Mouse (Mus musculus): Measurements from ENCODE around the gene Gm17689. TPM values are rescaled to one million over a fixed set of nuclear protein-coding genes. Genes with fewer than 3 reads are reported as not detected.

Gm17689 gene
- polyA plus RNA-seq (2016; fragmentation: Nextera tagmentation; extraction: Ambion mirVana) = not detected in 2 replicates

GRCm38 (mm10) chr9:36582535-36582934, at the start of gene Gm17689:
TSS of gene Gm17689 (minus strand) at chr9:36582635.
- Histone ChIP-seq H3K4me1 (no peaks in the 10 kb centered on the region), H3K27ac (no peak within 1 kb of the TSS), H3K9me3 (replicated peaks) (no peaks in the 10 kb centered on the region; the same call in 1 of the 2 replicates), H3K27me3 (replicated peaks) (no peaks in the 10 kb centered on the region), H3K36me3 (no peaks in the 10 kb centered on the region), H3K4me2 (no peak within 1 kb of the TSS), H3K4me3 (no peak within 1 kb of the TSS), H3K9ac (no peak within 1 kb of the TSS)
- ATAC-seq = no peak
- 33% methylated on average over 1 of the region's 1 CpGs for WGBS (ENCODE audit: insufficient replicate concordance)

- H3K27ac ChIP-seq = no peak within 1 kb of the TSS
- H3K27me3 ChIP-seq (replicated peaks) = no peaks in the 10 kb centered on the region
- no peak within 1 kb of the TSS for H3K9ac ChIP-seq
- H3K9me3 ChIP-seq (replicated peaks) = 0 out of 2 replicates have a peak, but pooled peaks cover 3% of the 10 kb centered on the region
- H3K4me1 ChIP-seq = no peaks in the 10 kb centered on the region
- 65% methylated on average over 2 of the region's 2 CpGs for WGBS (ENCODE audit: insufficient replicate concordance)
- no peak for ATAC-seq
- no peak within 1 kb of the TSS for H3K4me3 ChIP-seq
- H3K36me3 ChIP-seq = no peaks in the 10 kb centered on the region
- no peak within 1 kb of the TSS for H3K4me2 ChIP-seq
Measured at GRCm38 (mm10) chr9:36541863-36542262, 40.6 kb downstream of the Gm17689 start, which contains the start of gene Gm5615. TSS of gene Gm5615 (minus strand) at chr9:36541963.

Other genes with a start within 250 kb of the Gm17689 start
- gene Gm7257, start 150.8 kb downstream of the Gm17689 start, polyA plus RNA-seq (2016; fragmentation: Nextera tagmentation; extraction: Ambion mirVana) = not detected in 2 replicates
- gene Gm9513, start 107.0 kb downstream of the Gm17689 start, polyA plus RNA-seq (2016; fragmentation: Nextera tagmentation; extraction: Ambion mirVana) = not detected in 2 replicates
- gene Gm5615, start 40.7 kb downstream of the Gm17689 start, polyA plus RNA-seq (2016; fragmentation: Nextera tagmentation; extraction: Ambion mirVana) = not detected in 2 replicates
- not detected in 2 replicates for gene A630095E13Rik, start 60.7 kb upstream of the Gm17689 start, polyA plus RNA-seq (2016; fragmentation: Nextera tagmentation; extraction: Ambion mirVana)
- gene Acrv1, start 110.6 kb upstream of the Gm17689 start, polyA plus RNA-seq (2016; fragmentation: Nextera tagmentation; extraction: Ambion mirVana) = not detected in 2 replicates
- 29.4 and 31.5 TPM in 2 replicates for gene Chek1, start 144.4 kb upstream of the Gm17689 start, polyA plus RNA-seq (2016; fragmentation: Nextera tagmentation; extraction: Ambion mirVana)
- gene Stt3a, start 185.0 kb upstream of the Gm17689 start, polyA plus RNA-seq (2016; fragmentation: Nextera tagmentation; extraction: Ambion mirVana) = 218 and 227 TPM in 2 replicates
- gene Ei24, start 214.8 kb upstream of the Gm17689 start, polyA plus RNA-seq (2016; fragmentation: Nextera tagmentation; extraction: Ambion mirVana) = 41.9 and 42.7 TPM in 2 replicates
- 0.82 and 0.99 TPM in 2 replicates for gene Fez1, start 239.2 kb upstream of the Gm17689 start, polyA plus RNA-seq (2016; fragmentation: Nextera tagmentation; extraction: Ambion mirVana)